Mouse (Mus musculus): ENCODE data around the gene Tbcb. TPM values are rescaled to one million over a fixed set of nuclear protein-coding genes. Genes with fewer than 3 reads are reported as not detected.
"Not testable (repeated sequence)": the region's sequence is repeated elsewhere in the genome, so short reads cannot be mapped to it uniquely, and the experiment has no call there.

The Tbcb gene
- polyA plus RNA-seq (2012; ENCODE audit: insufficient read depth, insufficient read length, missing spikeins) = 62.8 and 71.2 TPM in 2 replicates

DNA sequence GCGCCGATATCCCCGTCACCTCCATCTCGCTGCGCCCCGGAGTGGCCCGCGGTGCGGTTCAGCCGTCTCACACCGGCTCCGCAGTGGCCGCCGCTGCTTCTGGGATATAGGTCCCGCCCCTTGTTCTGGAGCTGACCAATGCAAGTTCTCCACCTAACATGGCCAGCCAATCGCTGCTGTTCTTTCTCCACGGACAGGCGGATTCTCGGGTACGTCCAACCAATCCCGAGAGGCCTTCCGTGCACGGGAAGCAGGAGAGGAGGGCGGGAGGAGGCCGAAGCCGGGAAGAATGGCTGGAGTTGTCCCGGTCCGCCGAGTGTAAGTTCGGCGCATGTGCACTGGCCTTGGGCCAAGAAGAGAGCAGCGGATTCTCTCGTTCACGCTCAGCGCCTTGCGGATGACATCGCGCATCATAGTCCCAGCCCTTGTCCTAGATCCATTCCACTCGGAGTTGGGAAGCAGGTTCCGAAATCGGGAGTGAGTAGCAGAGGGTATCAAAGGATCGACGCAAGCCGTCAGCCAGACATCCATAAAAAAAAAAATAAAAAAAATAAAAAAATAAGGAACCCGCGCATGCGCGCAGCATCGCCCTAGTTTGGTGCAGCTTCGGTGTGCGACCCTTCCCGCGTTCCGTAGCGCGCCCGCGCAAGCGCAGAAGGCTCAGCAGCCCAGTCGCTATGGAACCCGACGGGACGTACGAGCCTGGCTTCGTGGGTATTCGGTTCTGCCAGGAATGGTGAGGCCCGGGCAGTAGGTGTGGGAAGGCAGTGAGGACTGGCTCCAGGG, at the start of gene Tbcb, which contains the start of gene Polr2i:
Tbcb (minus strand) TSS at position 604 of the 786 bp plus-strand sequence.
Polr2i (plus strand) TSS at position 280 of the 786 bp plus-strand sequence.
- H3K27ac ChIP-seq (replicated peaks; ENCODE audit: low read depth, low read length) = peak within 1 kb of the TSS; percentile 84
- H3K4me1 ChIP-seq (ENCODE audit: control insufficient read depth, insufficient read depth, insufficient read length, low read length) = peaks cover 2% of the 10 kb centered on the region; the same call in 1 of the 2 replicates
- H3K4me3 ChIP-seq (ENCODE audit: insufficient read depth, low read depth, low read length) = peak within 1 kb of the TSS; percentile 83

DNA sequence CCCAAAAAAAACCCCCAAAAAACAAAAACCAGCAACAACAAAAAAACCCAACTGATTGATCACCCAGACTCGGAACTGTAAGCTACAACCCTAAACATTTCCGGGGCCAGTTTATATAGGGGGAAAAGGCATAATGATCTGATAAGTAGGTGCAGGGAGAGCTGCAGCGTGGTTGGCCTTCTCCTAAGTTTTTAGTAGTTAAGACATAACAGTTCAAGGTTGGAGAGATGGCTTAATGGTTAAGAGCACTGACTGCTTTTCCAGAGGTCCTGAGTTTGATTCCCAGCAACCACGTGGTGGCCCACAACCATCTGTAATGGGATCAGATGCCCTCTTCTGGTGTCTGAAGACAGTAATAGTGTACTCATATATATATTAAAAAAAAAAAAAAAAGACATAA, 49.5 kb upstream of the Tbcb start:
- no peak overlapping the region for H3K4me3 ChIP-seq (ENCODE audit: insufficient read depth, low read depth, low read length)
- H3K4me1 ChIP-seq (ENCODE audit: control insufficient read depth, insufficient read depth, insufficient read length, low read length) = no peaks in the 10 kb centered on the region
- no peak overlapping the region for H3K27ac ChIP-seq (replicated peaks; ENCODE audit: low read depth, low read length)

DNA sequence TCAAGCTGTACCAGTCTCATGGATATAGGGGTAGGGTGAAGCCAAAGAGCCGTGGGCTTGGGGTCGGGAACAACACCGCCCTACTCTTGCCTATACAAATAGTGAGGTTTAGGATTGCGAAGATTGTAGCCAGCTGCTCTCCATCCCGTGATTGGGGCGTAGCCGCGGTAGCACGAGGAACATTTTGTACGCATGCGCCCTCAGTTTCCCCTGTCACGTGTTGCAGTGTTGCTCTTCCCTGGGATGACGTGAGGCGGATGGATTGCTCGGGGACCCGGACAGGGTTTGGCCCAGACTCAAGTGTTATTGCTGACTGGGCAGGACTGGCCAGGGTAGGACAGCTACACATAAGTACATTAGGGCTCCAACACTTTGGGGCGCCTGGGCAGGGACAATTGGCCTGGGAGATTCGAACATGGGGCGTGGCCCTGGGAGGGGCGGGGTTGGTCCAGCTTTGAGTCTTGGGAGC, 48.6 kb upstream of the Tbcb start:
- H3K27ac ChIP-seq (replicated peaks; ENCODE audit: low read depth, low read length) = peak overlapping the region; percentile 96
- peak overlapping the region; percentile 69 for H3K4me3 ChIP-seq (ENCODE audit: insufficient read depth, low read depth, low read length)
- H3K4me1 ChIP-seq (ENCODE audit: control insufficient read depth, insufficient read depth, insufficient read length, low read length) = no peaks in the 10 kb centered on the region

DNA sequence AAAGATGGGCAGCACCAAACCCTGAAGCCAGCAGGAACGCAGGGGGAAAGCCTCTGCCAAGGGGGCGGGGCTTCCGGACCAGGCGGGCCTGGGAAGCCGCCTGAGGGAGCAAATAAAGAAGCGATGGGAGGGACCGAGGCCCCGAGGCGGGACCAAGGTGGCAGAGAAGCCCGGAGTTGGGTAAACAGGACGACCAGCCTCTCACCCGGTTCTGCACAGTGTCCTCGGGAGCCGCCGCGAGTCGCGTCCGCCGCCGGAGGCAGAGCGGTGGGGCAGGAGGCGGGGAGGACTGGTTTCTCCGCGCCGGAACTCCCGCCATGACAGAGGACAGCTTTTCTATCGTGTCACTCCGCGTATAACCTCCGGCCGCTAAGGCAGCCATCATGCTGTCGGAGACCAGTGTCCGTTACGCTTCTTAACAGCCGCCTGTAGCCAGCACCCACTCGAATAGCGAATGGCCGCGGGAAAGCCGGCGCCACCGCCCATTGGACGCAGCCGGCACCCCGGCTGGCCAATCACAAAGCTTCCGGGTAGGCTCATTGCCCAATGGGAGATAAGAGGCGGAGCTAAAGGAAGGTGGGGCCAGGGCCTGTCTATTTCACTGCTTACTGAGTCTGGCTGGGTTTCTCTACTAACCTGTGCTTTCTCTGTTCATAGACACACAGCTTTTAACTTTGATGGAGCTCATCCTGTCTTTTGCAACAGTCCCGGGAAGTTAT, 48.0 kb upstream of the Tbcb start, which contains the start of the genes Thap8 and Wdr62:
Thap8 (plus strand) TSS at position 144 of the 719 bp plus-strand sequence.
Wdr62 (minus strand) TSS at position 469 of the 719 bp plus-strand sequence.
- Histone ChIP-seq H3K27ac (replicated peaks; ENCODE audit: low read depth, low read length) (peak within 1 kb of the TSS; percentile 96), H3K4me3 (ENCODE audit: insufficient read depth, low read depth, low read length) (peak within 1 kb of the TSS; percentile 77), H3K4me1 (ENCODE audit: control insufficient read depth, insufficient read depth, insufficient read length, low read length) (no peaks in the 10 kb centered on the region)

DNA sequence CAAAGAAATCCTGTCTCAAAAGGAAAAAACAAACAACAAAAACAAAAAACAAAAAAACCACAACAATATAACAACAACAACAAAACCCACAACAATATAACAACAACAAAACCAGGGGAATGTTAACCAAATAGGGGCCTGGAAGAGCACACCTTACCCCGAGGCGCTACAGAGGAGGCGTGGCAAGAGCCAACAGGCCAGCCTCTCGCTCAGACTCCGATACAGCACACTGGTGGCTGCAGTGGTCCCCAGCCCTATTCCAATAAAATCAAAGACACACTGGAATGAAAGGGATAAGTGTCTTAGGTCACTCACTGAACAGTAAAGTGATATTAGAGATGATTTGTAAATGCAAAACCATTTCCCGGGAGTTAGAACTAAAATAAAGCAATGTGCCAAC, 47.5 kb upstream of the Tbcb start:
- H3K4me3 ChIP-seq (ENCODE audit: insufficient read depth, low read depth, low read length) = peak overlapping the region; percentile 77
- H3K27ac ChIP-seq (replicated peaks; ENCODE audit: low read depth, low read length) = peak overlapping the region; percentile 41; the same call in 1 of the 2 replicates
- no peaks in the 10 kb centered on the region for H3K4me1 ChIP-seq (ENCODE audit: control insufficient read depth, insufficient read depth, insufficient read length, low read length)

DNA sequence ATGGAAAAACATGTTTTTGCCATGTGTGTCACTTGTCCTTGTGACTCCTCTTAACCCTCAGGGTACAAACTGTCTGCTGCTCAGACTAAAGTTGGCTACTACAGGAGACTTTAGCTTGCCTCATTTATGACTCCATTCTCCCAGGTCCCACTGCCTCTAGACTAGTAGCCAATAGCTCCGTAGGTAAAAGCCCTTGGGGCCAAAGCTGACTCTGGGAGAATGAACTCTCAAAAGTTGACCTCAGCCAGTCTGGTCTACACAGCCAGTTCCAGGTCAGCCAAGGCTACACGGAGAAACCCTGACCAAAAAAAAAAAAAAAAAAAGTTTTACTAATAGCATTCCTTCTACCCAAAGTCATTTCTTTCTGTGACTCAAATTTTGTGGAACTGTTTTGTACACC, 46.8 kb upstream of the Tbcb start:
- no peaks in the 10 kb centered on the region for H3K4me1 ChIP-seq (ENCODE audit: control insufficient read depth, insufficient read depth, insufficient read length, low read length)
- H3K4me3 ChIP-seq (ENCODE audit: insufficient read depth, low read depth, low read length) = no peak overlapping the region
- H3K27ac ChIP-seq (replicated peaks; ENCODE audit: low read depth, low read length) = peak overlapping the region; percentile 41; the same call in 1 of the 2 replicates

DNA sequence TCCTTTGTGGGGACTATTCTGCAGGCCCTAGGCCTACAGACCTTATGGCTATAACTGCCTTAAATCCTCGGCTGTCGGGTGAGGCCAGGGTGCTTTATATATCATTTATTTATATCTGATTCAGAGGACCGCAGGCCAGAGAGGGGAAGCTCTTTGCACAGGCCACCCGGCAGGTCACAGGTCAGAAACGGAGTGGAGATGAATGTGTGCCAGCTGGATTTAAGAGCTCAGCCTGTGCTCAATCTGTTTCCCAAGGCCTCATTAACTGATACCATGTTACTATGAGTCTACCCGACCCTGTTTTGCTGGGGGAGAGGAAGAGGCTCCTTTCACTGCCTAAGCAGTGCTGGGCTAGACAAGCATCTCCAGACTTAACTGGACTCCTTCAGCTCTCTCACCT, 42.3 kb upstream of the Tbcb start:
- Histone ChIP-seq H3K27ac (replicated peaks; ENCODE audit: low read depth, low read length) (no peak overlapping the region), H3K4me3 (ENCODE audit: insufficient read depth, low read depth, low read length) (no peak overlapping the region)

DNA sequence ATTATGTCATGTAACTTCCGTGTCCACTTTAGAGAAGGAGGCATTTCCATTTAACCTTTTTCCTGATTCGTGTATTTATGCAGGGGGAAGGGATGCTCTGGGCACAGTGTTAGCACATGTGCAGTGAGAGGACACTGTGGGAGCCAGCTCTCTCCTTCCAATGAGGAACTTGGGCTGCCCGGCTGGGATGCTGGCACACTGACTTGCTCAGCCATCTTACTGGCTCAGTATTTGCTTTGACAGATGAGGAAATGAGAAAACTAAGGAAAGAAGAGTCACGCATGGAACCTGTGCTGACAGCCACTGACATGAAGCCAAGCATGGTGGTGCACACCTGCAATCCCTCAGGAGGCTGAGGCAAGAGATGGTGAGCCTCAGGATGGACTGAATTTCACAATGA, 37.6 kb upstream of the Tbcb start:
- no peak overlapping the region for H3K4me3 ChIP-seq (ENCODE audit: insufficient read depth, low read depth, low read length)
- no peaks in the 10 kb centered on the region for H3K4me1 ChIP-seq (ENCODE audit: control insufficient read depth, insufficient read depth, insufficient read length, low read length)
- H3K27ac ChIP-seq (replicated peaks; ENCODE audit: low read depth, low read length) = no peak overlapping the region

More for the DNA sequence above, 42.3 kb upstream of the Tbcb start:
- no peaks in the 10 kb centered on the region for H3K4me1 ChIP-seq (ENCODE audit: control insufficient read depth, insufficient read depth, insufficient read length, low read length)

DNA sequence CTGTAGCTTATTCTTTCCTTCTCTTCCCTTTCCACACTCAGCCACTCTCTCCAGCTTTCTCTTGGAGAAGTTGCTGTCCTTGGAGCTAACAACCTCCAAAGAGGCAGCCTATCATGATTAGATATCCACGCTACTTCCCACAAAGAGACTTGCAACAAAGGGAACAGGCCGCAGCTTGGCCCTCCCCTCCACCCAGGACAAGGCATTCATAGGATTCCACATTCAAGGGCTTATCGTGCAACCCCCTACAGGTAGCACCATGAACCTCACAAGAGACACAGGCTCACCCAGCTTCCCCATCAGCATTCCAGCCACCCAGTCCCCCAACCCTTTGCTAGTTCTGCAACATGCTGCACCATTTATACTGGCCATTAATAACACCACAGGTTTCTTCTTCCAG, 34.7 kb upstream of the Tbcb start:
- no peaks in the 10 kb centered on the region for H3K4me1 ChIP-seq (ENCODE audit: control insufficient read depth, insufficient read depth, insufficient read length, low read length)
- no peak overlapping the region for H3K27ac ChIP-seq (replicated peaks; ENCODE audit: low read depth, low read length)
- H3K4me3 ChIP-seq (ENCODE audit: insufficient read depth, low read depth, low read length) = no peak overlapping the region

DNA sequence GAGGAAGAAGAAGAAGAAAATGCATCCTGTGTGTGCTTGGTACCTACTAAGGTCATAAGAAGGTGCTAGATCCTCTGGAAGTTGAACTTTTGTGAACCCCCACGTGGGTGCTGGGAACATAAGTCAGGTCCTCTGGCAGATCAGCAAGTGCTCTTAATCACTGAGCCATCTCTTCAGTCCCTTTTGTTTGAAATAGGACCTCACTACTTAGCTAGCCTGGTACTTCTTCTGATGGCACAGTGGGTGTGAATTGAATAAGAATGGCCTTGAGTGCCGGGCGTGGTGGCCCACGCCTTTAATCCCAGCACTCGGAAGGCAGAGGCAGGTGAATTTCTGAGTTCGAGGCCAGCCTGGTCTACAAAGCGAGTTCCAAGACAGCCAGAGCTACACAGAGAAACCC, 33.9 kb upstream of the Tbcb start:
- no peak overlapping the region for H3K27ac ChIP-seq (replicated peaks; ENCODE audit: low read depth, low read length)
- H3K4me3 ChIP-seq (ENCODE audit: insufficient read depth, low read depth, low read length) = no peak overlapping the region
- H3K4me1 ChIP-seq (ENCODE audit: control insufficient read depth, insufficient read depth, insufficient read length, low read length) = no peaks in the 10 kb centered on the region

DNA sequence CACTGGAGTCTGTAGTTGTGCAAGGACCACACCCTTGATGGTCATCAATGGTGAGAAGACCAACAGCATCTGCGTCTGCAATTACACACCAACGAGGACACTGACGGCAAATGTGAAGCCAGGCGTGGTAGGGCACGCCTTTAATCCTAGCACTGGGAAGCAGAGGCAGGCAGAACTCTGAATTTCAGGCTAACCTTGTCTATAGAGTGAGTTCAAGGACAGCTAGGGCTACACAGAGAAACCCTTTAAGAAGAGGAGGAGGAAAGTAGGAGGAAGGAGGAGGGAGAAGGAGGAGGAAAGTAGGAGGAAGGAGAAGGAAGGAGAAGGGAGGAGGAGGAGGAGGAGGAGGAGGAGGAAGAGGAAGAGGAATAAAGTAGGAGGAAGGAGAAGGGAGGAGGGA, 33.5 kb upstream of the Tbcb start:
- H3K4me1 ChIP-seq (ENCODE audit: control insufficient read depth, insufficient read depth, insufficient read length, low read length) = no peaks in the 10 kb centered on the region
- no peak overlapping the region for H3K27ac ChIP-seq (replicated peaks; ENCODE audit: low read depth, low read length)
- H3K4me3 ChIP-seq (ENCODE audit: insufficient read depth, low read depth, low read length) = no peak overlapping the region

DNA sequence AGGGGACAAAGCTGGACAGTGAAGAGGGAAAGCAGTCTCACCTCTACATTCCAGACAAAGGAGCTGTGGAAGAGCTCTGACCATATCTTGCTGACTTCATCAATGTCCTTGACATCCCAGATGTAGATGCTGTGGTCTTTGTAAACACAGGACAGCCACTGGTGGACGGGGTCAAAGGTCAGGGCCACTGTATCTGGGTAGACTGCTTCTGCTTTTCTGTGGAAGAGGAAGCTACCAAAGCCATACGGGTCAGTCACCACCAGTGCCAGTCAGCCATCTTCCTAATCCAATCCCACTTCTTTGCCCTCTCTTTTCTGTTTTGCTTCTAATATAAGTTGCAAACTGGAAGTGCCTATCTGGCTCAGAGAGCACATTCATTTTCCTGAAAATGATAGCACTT, 33.0 kb upstream of the Tbcb start:
- Histone ChIP-seq H3K4me1 (ENCODE audit: control insufficient read depth, insufficient read depth, insufficient read length, low read length) (no peaks in the 10 kb centered on the region), H3K4me3 (ENCODE audit: insufficient read depth, low read depth, low read length) (no peak overlapping the region), H3K27ac (replicated peaks; ENCODE audit: low read depth, low read length) (no peak overlapping the region)

DNA sequence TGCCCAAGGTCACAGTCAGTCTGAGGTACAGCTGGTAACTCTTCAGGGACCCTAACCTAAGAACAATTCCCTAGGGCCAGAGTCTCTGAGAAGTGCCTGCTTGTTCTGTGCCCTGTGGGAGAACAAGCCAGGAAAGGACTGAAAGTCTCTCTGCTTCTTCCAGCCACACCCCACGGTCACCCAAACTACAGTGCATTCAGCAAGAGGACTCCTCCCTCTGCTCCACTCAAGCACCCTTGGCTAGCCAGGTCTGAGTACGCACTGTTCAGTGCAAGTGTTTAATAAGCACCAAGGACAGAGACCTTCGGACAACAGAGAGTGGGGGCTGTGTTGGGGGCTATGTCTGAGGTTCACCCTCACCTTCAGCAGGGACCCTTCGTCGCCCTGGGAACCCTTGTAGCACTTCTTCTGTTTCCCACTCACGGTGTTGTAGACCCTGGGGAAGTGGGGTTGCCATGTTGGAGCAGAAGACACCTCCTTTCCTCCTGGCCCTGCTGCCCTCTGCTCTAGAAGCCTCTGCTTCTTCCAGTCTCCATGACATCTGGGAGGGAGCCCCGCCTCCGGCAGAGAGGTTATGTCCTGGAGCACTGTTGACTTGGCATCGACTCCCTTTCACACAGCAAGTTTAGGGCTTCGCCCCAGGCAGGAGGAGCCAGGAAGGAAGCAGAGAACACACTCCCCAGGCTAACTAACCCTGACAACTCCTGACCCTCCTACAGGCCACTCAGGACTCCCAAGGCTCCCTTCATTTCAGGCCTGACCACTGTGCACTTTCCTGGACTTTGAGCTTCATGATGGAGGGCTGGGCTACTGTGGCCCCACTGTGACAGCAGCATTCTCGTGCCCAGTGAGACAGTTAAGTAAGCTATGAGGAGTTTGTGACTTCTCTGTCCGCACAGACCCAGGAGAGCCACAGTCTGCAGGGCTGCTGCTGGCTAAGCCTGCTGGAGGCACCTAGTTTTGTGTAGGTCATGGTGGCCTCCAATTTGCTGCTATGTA, 20.2 kb upstream of the Tbcb start:
- peak overlapping the region; percentile 82 for H3K27ac ChIP-seq (replicated peaks; ENCODE audit: low read depth, low read length)
- peaks cover 4% of the 10 kb centered on the region for H3K4me1 ChIP-seq (ENCODE audit: control insufficient read depth, insufficient read depth, insufficient read length, low read length)
- H3K4me3 ChIP-seq (ENCODE audit: insufficient read depth, low read depth, low read length) = peak overlapping the region; percentile 36

DNA sequence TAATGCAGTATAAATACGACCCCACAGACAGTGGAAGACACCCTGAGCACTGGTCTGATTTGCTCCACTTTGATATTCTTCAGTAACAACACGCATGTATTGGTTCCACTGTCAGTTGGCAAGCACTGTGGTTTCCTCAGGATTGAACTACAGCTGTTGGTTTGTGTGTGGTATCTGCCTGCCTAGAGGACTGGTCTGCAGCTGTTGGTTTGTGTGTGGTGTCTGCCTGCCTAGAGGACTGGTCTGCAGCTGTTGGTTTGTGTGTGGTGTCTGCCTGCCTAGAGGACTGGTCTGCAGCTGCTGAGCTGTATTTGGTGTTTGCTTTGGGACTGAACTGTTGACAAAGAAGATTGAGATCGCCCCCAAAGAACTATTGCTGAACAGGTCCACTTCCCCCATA, 5.3 kb upstream of the Tbcb start:
- not testable (repeated sequence) for H3K4me1 ChIP-seq (ENCODE audit: control insufficient read depth, insufficient read depth, insufficient read length, low read length); H3K4me3 ChIP-seq (ENCODE audit: insufficient read depth, low read depth, low read length); H3K27ac ChIP-seq (replicated peaks; ENCODE audit: low read depth, low read length)

Data from brown adipose tissue, adult 24 weeks (tissue).